Mouse (Mus musculus) midbrain, embryonic 11.5 days (tissue): ENCODE results near the gene Fat3. TPM values are rescaled to one million over a fixed set of nuclear protein-coding genes. Genes with fewer than 3 reads are reported as not detected.

Experiments
- ATAC-seq: fragments of 200-750 bp; cut with Nextera tagmentation; 2 replicates; pipeline ENCODE4 v1.8.0; 2017; ENCODE audit warnings: moderate TSS enrichment, moderate library complexity; ENCODE audit not compliant: low FRiP score
- DNase-seq: peaks from one replicate; pipeline ENCODE4 v3.0.0; 2015; ENCODE audit warnings: low spot score; ENCODE audit errors: missing footprints
- H3K27ac ChIP-seq: fragments of 300-500 bp; sonication (generic); 2 replicates; pipeline ENCODE4 v1.5.1; 2014; ENCODE audit warnings: low read depth, low read length
- H3K27me3 ChIP-seq: fragments of 300-500 bp; sonication (generic); 2 replicates; pipeline ENCODE4 v1.6.1; 2014; ENCODE audit warnings: mild to moderate bottlenecking, low read length, moderate library complexity, mixed read lengths; ENCODE audit not compliant: control insufficient read depth, insufficient read depth
- H3K36me3 ChIP-seq: fragments of 300-500 bp; sonication (generic); 2 replicates; pipeline ENCODE4 v1.6.1; 2014; ENCODE audit warnings: mild to moderate bottlenecking, low read length, moderate library complexity, mixed read lengths; ENCODE audit not compliant: control insufficient read depth, insufficient read depth
- H3K4me1 ChIP-seq: fragments of 300-500 bp; sonication (generic); 2 replicates; pipeline ENCODE4 v1.6.1; 2014; ENCODE audit warnings: low read length; ENCODE audit not compliant: control insufficient read depth, insufficient read depth
- H3K4me2 ChIP-seq: fragments of 300-500 bp; sonication (generic); 2 replicates; pipeline ENCODE4 v1.6.1; 2014; ENCODE audit warnings: mild to moderate bottlenecking, moderate library complexity
- H3K4me3 ChIP-seq: fragments of 300-500 bp; sonication (generic); 2 replicates; pipeline ENCODE4 v1.5.1; 2014; ENCODE audit warnings: low read depth, low read length
- H3K9ac ChIP-seq: fragments of 300-500 bp; sonication (generic); 2 replicates; pipeline ENCODE4 v1.6.1; 2014; ENCODE audit warnings: low read length
- H3K9me3 ChIP-seq: fragments of 300-500 bp; sonication (generic); 2 replicates; pipeline ENCODE4 v1.6.1; 2016; ENCODE audit warnings: low read length; ENCODE audit not compliant: control insufficient read depth
- WGBS: fragments of 180-500 bp; shearing (Covaris S2); extraction: QIAGEN DNeasy Blood & Tissue Kit; methylation state at CpG from one replicate; pipeline ENCODE4 v1.1.7; 2014; 5-methylcytosine and 5-hydroxymethylcytosine counted together
- polyA plus RNA-seq: library from polyadenylated mRNA; unstranded; fragments of >200 nt; fragmentation: Nextera tagmentation; extraction: Ambion mirVana; gene quantifications from 2 replicates; pipeline ENCODE4 v1.2.1, GENCODE M21; 2014

Fat3 gene
- polyA plus RNA-seq, 1 experiment from 2014 or later: 13.5 TPM

- ATAC-seq: peak; percentile 37; the same call in 1 of the 2 replicates
- WGBS: 72% methylated on average over 5 of the region's 5 CpGs
- Histone ChIP-seq H3K4me1 (no peaks in the 10 kb centered on the region), H3K9me3 (no peaks in the 10 kb centered on the region), H3K27ac (no peak overlapping the region; the same call in 1 of the 2 replicates), H3K36me3 (peaks cover 4% of the 10 kb centered on the region; the same call in 1 of the 2 replicates), H3K4me3 (no peak overlapping the region), H3K9ac (no peak overlapping the region), H3K4me2 (no peak overlapping the region), H3K27me3 (no peaks in the 10 kb centered on the region)
- no peak for DNase-seq
Observed at GRCm38 (mm10) chr9:15919373-15920005, 581.6 kb downstream of the Fat3 start.

- no peak overlapping the region for H3K9ac ChIP-seq
- ATAC-seq: no peak
- H3K4me3 ChIP-seq: no peak overlapping the region
- no peaks in the 10 kb centered on the region for H3K27me3 ChIP-seq
- DNase-seq: no peak
- peaks cover 4% of the 10 kb centered on the region; the same call in 1 of the 2 replicates for H3K36me3 ChIP-seq
- H3K27ac ChIP-seq: no peak overlapping the region
- H3K4me2 ChIP-seq: no peak overlapping the region
- no peaks in the 10 kb centered on the region for H3K9me3 ChIP-seq
- no peaks in the 10 kb centered on the region for H3K4me1 ChIP-seq
Observed at GRCm38 (mm10) chr9:15916600-15916999, 584.5 kb downstream of the Fat3 start.

GRCm38 (mm10) chr9:15912735-15913134 is 588.4 kb downstream of the Fat3 start:
- H3K27me3 ChIP-seq: no peaks in the 10 kb centered on the region

GRCm38 (mm10) chr9:15909397-15910113 is 591.5 kb downstream of the Fat3 start:
- no peak overlapping the region for H3K4me3 ChIP-seq
- H3K9ac ChIP-seq: no peak overlapping the region
- no peaks in the 10 kb centered on the region; the same call in 1 of the 2 replicates for H3K36me3 ChIP-seq
- 61% methylated on average over 2 of the region's 2 CpGs for WGBS
- H3K4me1 ChIP-seq: no peaks in the 10 kb centered on the region
- no peaks in the 10 kb centered on the region for H3K27me3 ChIP-seq
- no peaks in the 10 kb centered on the region for H3K9me3 ChIP-seq
- DNase-seq (no peak), ATAC-seq (no peak)
- H3K4me2 ChIP-seq: no peak overlapping the region
- no peak overlapping the region for H3K27ac ChIP-seq

More at GRCm38 (mm10) chr9:15912735-15913134, 588.4 kb downstream of the Fat3 start:
- DNase-seq (no peak), ATAC-seq (no peak)
- Histone ChIP-seq H3K9me3 (no peaks in the 10 kb centered on the region), H3K4me3 (no peak overlapping the region), H3K4me2 (no peak overlapping the region), H3K27ac (no peak overlapping the region), H3K36me3 (peaks cover 4% of the 10 kb centered on the region; the same call in 1 of the 2 replicates), H3K9ac (no peak overlapping the region), H3K4me1 (no peaks in the 10 kb centered on the region)
- 58% methylated on average over 1 of the region's 1 CpGs for WGBS

GRCm38 (mm10) chr9:15903948-15904750 is 596.9 kb downstream of the Fat3 start:
- no peak overlapping the region for H3K27ac ChIP-seq
- no peaks in the 10 kb centered on the region for H3K36me3 ChIP-seq
- ATAC-seq: no peak
- no peaks in the 10 kb centered on the region for H3K9me3 ChIP-seq
- H3K4me1 ChIP-seq: no peaks in the 10 kb centered on the region
- no peak overlapping the region for H3K4me2 ChIP-seq
- H3K27me3 ChIP-seq: no peaks in the 10 kb centered on the region
- H3K9ac ChIP-seq: no peak overlapping the region
- no peak overlapping the region for H3K4me3 ChIP-seq
- 58% methylated on average over 9 of the region's 9 CpGs for WGBS
- DNase-seq: no peak

GRCm38 (mm10) chr9:15898112-15898511 is 603.0 kb downstream of the Fat3 start:
- WGBS: 80% methylated on average over 2 of the region's 2 CpGs
- no peak for DNase-seq

GRCm38 (mm10) chr9:15886756-15887155 is 614.3 kb downstream of the Fat3 start:
- Histone ChIP-seq H3K4me1 (no peaks in the 10 kb centered on the region), H3K4me2 (no peak overlapping the region), H3K4me3 (no peak overlapping the region), H3K27ac (no peak overlapping the region), H3K36me3 (no peaks in the 10 kb centered on the region), H3K9me3 (no peaks in the 10 kb centered on the region), H3K9ac (no peak overlapping the region), H3K27me3 (no peaks in the 10 kb centered on the region)
- DNase-seq (no peak), ATAC-seq (no peak)
- WGBS: 83% methylated on average over 5 of the region's 5 CpGs

More at GRCm38 (mm10) chr9:15898112-15898511, 603.0 kb downstream of the Fat3 start:
- Histone ChIP-seq H3K4me1 (no peaks in the 10 kb centered on the region), H3K27ac (no peak overlapping the region), H3K9ac (no peak overlapping the region), H3K4me3 (no peak overlapping the region), H3K4me2 (no peak overlapping the region), H3K27me3 (no peaks in the 10 kb centered on the region), H3K9me3 (no peaks in the 10 kb centered on the region), H3K36me3 (no peaks in the 10 kb centered on the region)
- no peak for ATAC-seq

GRCm38 (mm10) chr9:15880754-15881153 is 620.3 kb downstream of the Fat3 start:
- no peaks in the 10 kb centered on the region for H3K9me3 ChIP-seq
- no peak overlapping the region for H3K27ac ChIP-seq
- H3K27me3 ChIP-seq: no peaks in the 10 kb centered on the region
- no peak overlapping the region for H3K4me3 ChIP-seq
- peak; percentile 27; the same call in 1 of the 2 replicates for ATAC-seq
- no peak overlapping the region for H3K9ac ChIP-seq
- no peak overlapping the region for H3K4me2 ChIP-seq
- no peaks in the 10 kb centered on the region for H3K36me3 ChIP-seq
- DNase-seq: no peak
- H3K4me1 ChIP-seq: no peaks in the 10 kb centered on the region
